Mouse (Mus musculus): ENCODE measurements around the gene Ggcx. TPM values are rescaled to one million over a fixed set of nuclear protein-coding genes. Genes with fewer than 3 reads are reported as not detected.

Ggcx gene
- polyA plus RNA-seq (2014; fragmentation: Illumina TruSeq; extraction: RNeasy Lipid Tissue Mini Kit (QIAGEN cat#74804); ENCODE audit: low read depth, low replicate concordance) = 25.0 TPM

DNA sequence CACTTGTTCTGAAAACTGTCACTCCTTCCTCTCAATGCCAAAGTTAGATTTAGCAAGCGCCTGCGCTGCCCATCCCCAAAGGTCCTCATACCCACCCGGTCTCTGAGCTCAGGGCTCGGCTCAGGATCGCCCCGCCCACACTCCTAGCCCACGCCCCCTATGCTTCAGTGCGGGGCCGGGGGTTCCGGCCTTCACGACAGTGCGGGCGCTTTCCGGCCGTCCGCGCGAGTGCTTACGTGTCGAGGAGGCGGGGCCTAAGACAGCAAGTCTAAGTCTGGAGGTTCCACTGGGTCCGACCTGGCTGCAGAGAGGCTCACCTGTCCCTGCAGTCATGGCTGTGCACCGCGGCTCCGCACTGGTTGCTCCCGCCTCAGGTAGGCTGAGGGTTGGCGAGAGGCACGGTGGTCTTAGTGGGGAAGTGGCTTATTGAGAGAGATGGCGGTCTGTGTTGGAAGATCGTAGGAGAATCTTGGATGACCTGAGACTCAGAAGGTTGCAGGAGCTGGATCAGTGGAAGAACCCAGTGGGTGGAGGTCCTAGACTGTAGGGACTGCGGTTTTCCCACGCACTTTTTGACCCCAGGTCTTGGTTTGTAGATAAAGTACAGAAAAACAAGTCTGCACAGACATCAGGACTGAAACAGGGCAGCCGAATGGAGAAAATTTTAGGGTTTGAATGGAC, at the start of gene Ggcx:
TSS of gene Ggcx (plus strand) at position 233 of the 681 bp plus-strand sequence.

DNA sequence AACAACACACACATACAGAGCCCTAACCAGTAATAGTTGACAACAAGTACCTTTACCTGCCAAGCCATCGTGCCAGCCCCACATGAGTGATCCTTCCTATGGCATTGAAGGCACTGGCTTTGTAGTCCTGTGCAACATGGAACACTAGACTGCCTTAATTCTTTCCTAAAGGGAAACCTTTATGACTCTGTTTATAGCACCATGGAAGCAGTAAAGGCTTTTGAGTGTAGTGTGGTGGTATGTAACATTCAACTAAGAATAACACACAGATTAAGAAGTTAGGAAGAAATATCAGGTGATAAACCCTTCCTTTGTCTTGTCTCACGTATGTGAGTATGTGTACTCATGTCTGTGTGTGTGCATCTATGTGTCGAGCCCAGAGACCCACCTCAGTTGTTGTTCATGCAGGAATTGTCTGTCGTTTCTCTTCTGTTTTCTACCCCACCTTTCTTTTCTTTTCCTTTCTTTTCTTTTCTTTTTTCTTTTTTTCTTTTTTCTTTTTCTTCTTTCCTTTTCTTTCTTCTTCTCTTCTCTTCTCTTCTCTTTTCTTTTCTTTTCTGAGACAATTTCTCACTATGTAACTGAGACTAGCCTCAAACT, 47.2 kb upstream of the Ggcx start, which contains the start of gene Rnf181:
TSS of gene Rnf181 (minus strand) at position 113 of the 600 bp plus-strand sequence.

DNA sequence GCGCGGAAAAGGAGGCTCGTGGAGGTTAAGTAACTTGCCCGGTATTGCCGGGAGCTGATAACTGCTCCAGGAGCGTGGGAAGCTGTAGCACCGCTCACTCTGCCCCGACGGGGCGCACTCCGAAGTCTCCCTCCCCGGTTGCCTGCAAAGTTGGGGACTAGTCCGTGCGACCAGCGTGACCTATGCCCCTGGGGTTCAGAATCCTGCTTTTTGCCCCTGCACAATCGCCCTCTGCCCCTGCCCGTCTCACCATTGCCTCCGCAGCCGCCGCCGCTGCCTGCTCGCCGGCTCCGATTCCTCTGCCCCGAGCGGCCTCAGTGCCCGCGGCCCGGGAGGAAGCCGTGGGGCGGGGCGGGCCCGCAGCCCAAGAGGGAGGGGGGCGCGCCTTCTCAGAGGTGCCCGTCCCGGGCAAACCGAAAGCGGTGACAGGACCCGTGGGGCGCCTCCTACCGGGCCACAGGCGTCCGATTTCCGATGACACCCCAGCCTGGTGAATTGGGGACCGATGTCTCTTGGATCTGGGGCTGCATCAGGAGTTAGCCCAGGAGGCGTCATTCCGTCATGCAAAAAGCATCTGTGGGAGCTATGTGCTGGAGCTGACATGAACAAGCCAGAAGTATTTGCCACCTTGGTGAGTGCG, 33.9 kb upstream of the Ggcx start, which contains the start of gene Vamp5:
TSS of gene Vamp5 (minus strand) at position 338 of the 640 bp plus-strand sequence.

DNA sequence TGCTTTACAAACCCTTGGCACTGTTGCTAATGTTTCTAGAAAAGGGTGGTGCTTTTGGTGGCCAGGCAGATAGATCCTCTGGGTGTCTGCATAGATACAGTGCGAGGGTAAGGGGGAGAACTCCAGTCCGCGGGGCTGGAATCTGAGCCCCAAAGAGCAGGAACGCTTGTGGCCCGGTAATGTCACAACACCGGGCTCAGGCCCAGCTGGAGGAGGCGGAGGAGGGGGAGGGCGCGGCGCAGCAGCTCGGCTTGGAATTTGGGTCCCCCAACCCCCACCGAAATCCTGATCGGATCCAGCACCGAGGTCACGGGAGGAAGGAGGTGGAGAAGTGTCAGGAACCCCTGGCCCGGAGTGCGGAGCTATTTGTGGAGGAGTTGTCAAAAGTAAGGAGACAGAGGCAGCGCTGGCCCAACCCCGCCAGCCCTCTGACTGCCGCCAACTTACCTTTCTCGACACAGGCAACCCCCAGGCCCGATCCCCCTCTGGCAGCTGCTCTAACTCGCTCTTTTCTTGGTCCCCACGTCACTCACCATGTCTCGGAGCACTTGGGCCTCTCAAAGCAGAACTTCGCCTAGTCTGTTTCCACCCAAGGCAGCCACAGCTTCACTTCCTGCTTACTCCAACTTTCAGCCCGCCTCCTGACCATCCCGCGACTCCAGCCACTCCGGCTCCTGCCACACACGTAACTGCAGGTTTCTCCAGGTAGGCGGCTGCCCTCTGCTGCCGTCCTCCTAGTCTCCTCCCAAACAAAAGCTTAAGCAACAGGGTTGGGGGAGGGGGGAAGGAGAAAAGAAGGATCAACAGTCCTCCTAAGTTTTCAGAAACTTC, 24.0 kb upstream of the Ggcx start, which contains the start of gene Vamp8:
TSS of gene Vamp8 (minus strand) at position 763 of the 831 bp plus-strand sequence.

DNA sequence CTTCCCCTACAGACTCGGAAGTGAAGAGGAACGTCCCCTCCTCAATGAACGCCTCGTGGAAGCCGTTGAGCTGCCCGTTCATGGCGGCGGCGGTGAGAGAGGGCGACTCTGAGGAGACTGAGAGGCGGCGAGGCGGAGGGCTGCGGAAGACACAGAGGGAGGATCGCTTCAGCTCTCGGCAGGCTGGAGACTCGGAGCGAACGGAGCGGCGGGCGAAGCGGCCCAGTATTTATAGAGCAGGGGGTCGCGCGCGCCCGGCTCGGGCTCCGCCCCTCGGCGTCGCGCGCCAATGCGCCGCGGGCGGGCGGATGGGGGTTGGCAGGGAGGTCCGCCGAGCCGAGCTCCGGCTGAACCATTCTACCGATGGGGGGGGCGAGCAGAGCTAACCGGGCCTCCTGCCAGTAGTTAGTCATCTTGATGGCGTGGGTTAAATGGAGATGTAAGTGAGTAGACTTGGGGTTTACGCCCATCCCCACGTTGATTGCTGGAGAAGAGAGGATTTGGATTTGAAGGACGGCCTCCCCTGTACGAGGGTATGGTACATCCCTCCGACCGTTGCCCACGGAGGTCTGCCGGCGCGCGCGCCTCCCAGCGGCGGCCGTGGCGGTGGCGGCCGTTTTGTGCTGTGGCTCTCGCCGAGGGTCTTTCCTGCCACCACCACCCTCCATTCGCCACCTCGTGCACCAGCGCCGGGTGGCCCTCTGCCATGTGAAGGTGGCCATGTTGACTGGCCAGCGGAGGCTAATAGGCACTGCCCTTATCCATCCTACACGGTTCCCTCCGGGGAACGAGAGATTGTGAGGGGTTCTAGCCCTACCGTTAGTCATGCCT, 25.5 kb downstream of the Ggcx start, which contains the start of gene Mat2a:
TSS of gene Mat2a (minus strand) at position 204 of the 831 bp plus-strand sequence.

Other genes with a start within 250 kb of the Ggcx start
- gene Atoh8, start 178.7 kb upstream of the Ggcx start, polyA plus RNA-seq (2014; fragmentation: Illumina TruSeq; extraction: RNeasy Lipid Tissue Mini Kit (QIAGEN cat#74804); ENCODE audit: low read depth, low replicate concordance) = not detected
- not detected for gene Sftpb, start 109.7 kb upstream of the Ggcx start, polyA plus RNA-seq (2014; fragmentation: Illumina TruSeq; extraction: RNeasy Lipid Tissue Mini Kit (QIAGEN cat#74804); ENCODE audit: low read depth, low replicate concordance)
- gene Usp39, start 69.1 kb upstream of the Ggcx start, polyA plus RNA-seq (2014; fragmentation: Illumina TruSeq; extraction: RNeasy Lipid Tissue Mini Kit (QIAGEN cat#74804); ENCODE audit: low read depth, low replicate concordance) = 29.1 TPM
- gene 0610030E20Rik, start 67.0 kb upstream of the Ggcx start, polyA plus RNA-seq (2014; fragmentation: Illumina TruSeq; extraction: RNeasy Lipid Tissue Mini Kit (QIAGEN cat#74804); ENCODE audit: low read depth, low replicate concordance) = 62.5 TPM
- gene Tmem150a, start 58.9 kb upstream of the Ggcx start, polyA plus RNA-seq (2014; fragmentation: Illumina TruSeq; extraction: RNeasy Lipid Tissue Mini Kit (QIAGEN cat#74804); ENCODE audit: low read depth, low replicate concordance) = not detected
- gene Rnf181, start 47.4 kb upstream of the Ggcx start, polyA plus RNA-seq (2014; fragmentation: Illumina TruSeq; extraction: RNeasy Lipid Tissue Mini Kit (QIAGEN cat#74804); ENCODE audit: low read depth, low replicate concordance) = 125 TPM
- 0.16 TPM for gene Vamp5, start 33.8 kb upstream of the Ggcx start, polyA plus RNA-seq (2014; fragmentation: Illumina TruSeq; extraction: RNeasy Lipid Tissue Mini Kit (QIAGEN cat#74804); ENCODE audit: low read depth, low replicate concordance)
- 88.6 TPM for gene Vamp8, start 23.6 kb upstream of the Ggcx start, polyA plus RNA-seq (2014; fragmentation: Illumina TruSeq; extraction: RNeasy Lipid Tissue Mini Kit (QIAGEN cat#74804); ENCODE audit: low read depth, low replicate concordance)
- gene Mat2a, start 25.2 kb downstream of the Ggcx start, polyA plus RNA-seq (2014; fragmentation: Illumina TruSeq; extraction: RNeasy Lipid Tissue Mini Kit (QIAGEN cat#74804); ENCODE audit: low read depth, low replicate concordance) = 872 TPM
- 0.69 TPM for gene Sh2d6, start 107.4 kb downstream of the Ggcx start, polyA plus RNA-seq (2014; fragmentation: Illumina TruSeq; extraction: RNeasy Lipid Tissue Mini Kit (QIAGEN cat#74804); ENCODE audit: low read depth, low replicate concordance)
- gene Capg, start 130.1 kb downstream of the Ggcx start, polyA plus RNA-seq (2014; fragmentation: Illumina TruSeq; extraction: RNeasy Lipid Tissue Mini Kit (QIAGEN cat#74804); ENCODE audit: low read depth, low replicate concordance) = 1.5 TPM
- 8.0 TPM for gene Elmod3, start 184.1 kb downstream of the Ggcx start, polyA plus RNA-seq (2014; fragmentation: Illumina TruSeq; extraction: RNeasy Lipid Tissue Mini Kit (QIAGEN cat#74804); ENCODE audit: low read depth, low replicate concordance)
- 12.1 TPM for gene Retsat, start 184.2 kb downstream of the Ggcx start, polyA plus RNA-seq (2014; fragmentation: Illumina TruSeq; extraction: RNeasy Lipid Tissue Mini Kit (QIAGEN cat#74804); ENCODE audit: low read depth, low replicate concordance)
- 1,442 TPM for gene Tgoln1, start 202.7 kb downstream of the Ggcx start, polyA plus RNA-seq (2014; fragmentation: Illumina TruSeq; extraction: RNeasy Lipid Tissue Mini Kit (QIAGEN cat#74804); ENCODE audit: low read depth, low replicate concordance)